Mouse (Mus musculus) inflammation-experienced regulatory T-cells (primary cell): ENCODE results near the gene Enkd1. TPM values are rescaled to one million over a fixed set of nuclear protein-coding genes. Genes with fewer than 3 reads are reported as not detected.

Source experiments
- polyA plus RNA-seq, 2 experiments: library from polyadenylated mRNA; unstranded; fragments of 100-300 nt; shearing (Covaris generic); gene quantifications; one replicate each; pipeline ENCODE4 v1.2.1; 2017

Enkd1 gene
- polyA plus RNA-seq: 1 to 10 TPM; 3.6 to 4.3 TPM

DNA sequence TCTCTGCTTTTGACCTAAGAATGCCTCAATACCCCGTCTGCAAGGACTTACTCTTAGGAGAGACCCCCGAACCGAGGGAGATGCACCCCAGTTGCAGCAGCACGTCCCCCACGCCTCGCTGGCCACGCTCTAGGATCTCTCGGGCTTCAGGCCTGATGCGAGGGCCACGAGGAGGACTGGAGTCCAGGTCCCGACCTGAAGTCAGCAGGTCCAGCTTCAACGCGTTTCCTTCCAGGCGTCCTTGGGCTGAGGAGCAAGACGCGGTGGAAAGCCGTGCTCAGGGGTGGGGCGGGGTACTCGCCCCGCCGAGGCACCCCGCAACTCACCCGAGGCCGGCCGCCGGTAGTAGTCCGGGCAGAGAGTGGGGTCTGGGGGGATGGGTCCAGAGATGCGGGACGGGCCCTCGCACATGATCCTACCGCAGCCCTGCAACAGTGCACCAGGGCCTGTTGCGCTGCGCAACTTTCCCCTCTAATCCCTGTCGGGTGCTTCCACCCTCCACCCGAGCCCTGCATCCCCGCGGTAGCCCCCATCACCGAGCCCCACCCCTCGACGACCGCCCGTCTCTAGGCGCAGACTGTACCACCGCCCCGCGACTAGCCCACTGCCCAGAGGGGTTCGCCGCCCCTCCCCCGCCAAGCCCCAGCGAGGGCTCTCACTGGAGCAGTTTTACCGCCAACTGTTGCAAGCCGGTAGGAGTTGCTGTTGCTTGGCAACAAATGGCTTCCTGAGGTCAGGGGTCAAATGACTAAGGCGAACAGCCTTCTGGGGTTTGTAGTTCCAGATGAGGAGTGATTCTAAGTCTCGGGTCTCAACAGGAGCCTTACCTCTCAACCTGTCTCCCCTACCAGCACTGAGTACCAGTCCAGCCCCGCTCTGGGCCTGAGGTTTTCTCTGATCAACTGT is at the start of gene Enkd1, which contains the start of gene 4933405L10Rik:
Gene Enkd1, minus strand, starts transcription at position 713 of the 906 bp plus-strand sequence.
Gene 4933405L10Rik, plus strand, starts transcription at position 158 of the 906 bp plus-strand sequence.

DNA sequence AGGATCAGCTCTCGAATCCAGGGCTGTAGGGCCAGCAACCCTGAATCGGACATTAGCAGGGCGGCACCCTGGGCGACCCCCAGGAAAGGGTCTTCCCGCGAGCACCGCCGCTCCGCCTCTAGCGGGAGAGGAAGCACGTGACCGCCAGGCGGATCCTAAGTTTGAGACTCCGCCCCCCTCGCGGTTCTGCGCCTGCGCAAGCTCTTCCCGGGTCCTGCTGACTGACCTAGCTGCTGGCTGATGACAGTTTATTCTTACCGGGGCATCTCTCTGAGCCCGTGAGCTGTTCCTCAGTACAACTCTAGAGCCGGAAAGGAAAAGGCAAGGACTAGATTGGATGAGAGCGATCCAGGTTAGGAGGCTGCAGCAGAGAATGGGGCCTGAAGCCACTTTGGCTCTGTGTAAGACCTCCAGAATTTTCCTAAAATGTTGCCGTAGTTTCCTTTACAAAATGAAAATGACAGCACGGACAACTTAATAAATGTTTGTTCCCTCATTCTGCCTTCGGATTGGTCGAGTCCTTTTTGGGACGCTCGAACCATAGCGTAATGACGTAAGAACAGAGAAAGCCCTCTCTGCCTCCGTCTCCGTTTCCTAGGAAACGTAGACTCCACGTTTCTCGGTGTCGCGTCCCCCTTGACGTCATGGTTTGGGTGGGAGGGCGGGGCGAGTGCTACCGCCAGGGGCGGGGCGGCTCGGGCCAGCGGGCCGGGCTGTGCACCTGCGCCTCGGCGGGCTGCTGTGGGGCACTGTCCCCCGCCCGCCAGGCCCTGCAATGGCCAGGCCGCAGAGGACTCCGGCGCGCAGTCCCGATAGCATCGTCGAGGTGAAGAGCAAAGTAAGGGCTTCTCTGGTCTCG is 6.8 kb downstream of the Enkd1 start, which contains the start of the genes Acd and Pard6a:
Gene Acd, minus strand, starts transcription at position 137 of the 859 bp plus-strand sequence.
Gene Pard6a, plus strand, starts transcription at position 183 of the 859 bp plus-strand sequence.

DNA sequence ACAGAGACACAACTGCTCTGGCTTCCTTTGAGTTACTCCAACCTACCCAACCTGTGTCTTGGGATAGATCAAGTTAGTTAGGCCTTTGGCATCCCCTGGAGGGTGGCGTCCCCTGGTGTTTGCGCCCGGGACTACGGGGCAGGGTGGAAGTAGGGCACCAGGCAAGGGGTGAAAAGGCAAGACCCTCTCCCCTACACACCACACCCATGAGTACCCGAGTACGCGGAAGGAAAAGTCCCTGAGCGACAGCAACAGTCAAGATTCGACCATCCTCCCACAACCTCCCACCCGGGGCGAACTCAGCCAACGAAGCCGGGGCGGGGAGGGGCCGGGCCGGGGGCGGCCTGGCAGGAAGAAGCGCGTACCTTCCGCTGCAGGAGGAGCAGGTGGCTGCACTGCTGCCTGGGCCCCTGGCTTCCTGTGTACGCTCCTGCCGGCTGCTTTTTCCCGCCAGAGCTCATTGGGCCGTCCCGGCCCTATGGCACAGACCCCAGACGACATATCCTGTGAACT is 22.2 kb downstream of the Enkd1 start, which contains the start of gene Carmil2:
Gene Carmil2, plus strand, starts transcription at position 479 of the 513 bp plus-strand sequence.

Other genes with a start within 250 kb of the Enkd1 start
- gene Tppp3, start 236.7 kb downstream of the Enkd1 start, polyA plus RNA-seq: under 1 TPM in 1 of 2 experiments, not detected in 1; 0.64 TPM
- 1 to 10 TPM; 4.3 to 6.1 TPM for gene Zdhhc1, start 211.3 kb downstream of the Enkd1 start, polyA plus RNA-seq
- gene Hsd11b2, start 189.5 kb downstream of the Enkd1 start, polyA plus RNA-seq: not detected
- 10 to 100 TPM; 38.3 to 39.1 TPM for gene Atp6v0d1, start 142.2 kb downstream of the Enkd1 start, polyA plus RNA-seq
- 10 to 100 TPM; 16.6 to 18.0 TPM for gene Ripor1, start 103.0 kb downstream of the Enkd1 start, polyA plus RNA-seq
- gene Ctcf, start 71.6 kb downstream of the Enkd1 start, polyA plus RNA-seq: 100 to 1,000 TPM; 182 to 192 TPM
- 1 to 10 TPM in 1 of 2 experiments, under 1 TPM in 1; 0.44 to 1.4 TPM for gene Agrp, start 70.8 kb downstream of the Enkd1 start, polyA plus RNA-seq
- gene Carmil2, start 21.9 kb downstream of the Enkd1 start, polyA plus RNA-seq: 100 to 1,000 TPM; 122 to 131 TPM
- gene Acd, start 7.1 kb downstream of the Enkd1 start, polyA plus RNA-seq: 10 to 100 TPM; 70.3 to 83.0 TPM
- gene Pard6a, start 7.1 kb downstream of the Enkd1 start, polyA plus RNA-seq: 10 to 100 TPM in 1 of 2 experiments, 1 to 10 TPM in 1; 7.6 to 16.7 TPM
- under 1 TPM in 1 of 2 experiments, not detected in 1; 0.23 TPM for gene 4933405L10Rik, start 555 bp downstream of the Enkd1 start, polyA plus RNA-seq
- gene Gfod2, start 50.5 kb upstream of the Enkd1 start, polyA plus RNA-seq: 1 to 10 TPM; 6.5 to 7.5 TPM
- 10 to 100 TPM; 19.4 to 27.8 TPM for gene Ranbp10, start 119.1 kb upstream of the Enkd1 start, polyA plus RNA-seq
- gene Tsnaxip1, start 119.5 kb upstream of the Enkd1 start, polyA plus RNA-seq: 1 to 10 TPM; 1.1 to 1.7 TPM
- 10 to 100 TPM; 15.3 to 15.7 TPM for gene Cenpt, start 145.1 kb upstream of the Enkd1 start, polyA plus RNA-seq
- gene Thap11, start 146.9 kb upstream of the Enkd1 start, polyA plus RNA-seq: 10 to 100 TPM; 30.3 to 37.3 TPM
- gene Nutf2, start 152.4 kb upstream of the Enkd1 start, polyA plus RNA-seq: 10 to 100 TPM in 1 of 2 experiments, 1 to 10 TPM in 1; 9.7 to 15.3 TPM
- 10 to 100 TPM; 74.6 to 95.9 TPM for gene Edc4, start 172.7 kb upstream of the Enkd1 start, polyA plus RNA-seq
- gene Nrn1l, start 185.4 kb upstream of the Enkd1 start, polyA plus RNA-seq: under 1 TPM; 0.86 to 0.94 TPM
- gene Pskh1, start 192.2 kb upstream of the Enkd1 start, polyA plus RNA-seq: 10 to 100 TPM; 22.7 to 25.5 TPM
- gene Ctrl, start 225.7 kb upstream of the Enkd1 start, polyA plus RNA-seq: 1 to 10 TPM; 1.9 to 3.6 TPM
- gene Psmb10, start 230.2 kb upstream of the Enkd1 start, polyA plus RNA-seq: 100 to 1,000 TPM; 357 to 426 TPM
- under 1 TPM; 0.42 to 0.51 TPM for gene Lcat, start 235.2 kb upstream of the Enkd1 start, polyA plus RNA-seq